Mouse (Mus musculus) kidney, embryonic 16.5 days (tissue): ENCODE measurements around the gene RPS10-NUDT3. TPM values are rescaled to one million over a fixed set of nuclear protein-coding genes. Genes with fewer than 3 reads are reported as not detected.
A peak's percentile ranks its signal among the peaks of the same experiment; 100 is the strongest.

Experiments
- ATAC-seq: fragments of 200-750 bp; cut with Nextera tagmentation; 2 replicates; pipeline ENCODE4 v1.8.0; 2017; ENCODE audit warnings: moderate TSS enrichment; ENCODE audit not compliant: low FRiP score, low TSS enrichment
- H3K27ac ChIP-seq: fragments of 300-500 bp; sonication (generic); 2 replicates; pipeline ENCODE4 v1.5.1; 2014; ENCODE audit warnings: low read length
- H3K27me3 ChIP-seq: fragments of 300-500 bp; sonication (generic); 2 replicates; pipeline ENCODE4 v1.6.1; 2014; ENCODE audit warnings: low read length, control low read depth, mixed read lengths; ENCODE audit not compliant: insufficient read depth
- H3K36me3 ChIP-seq: fragments of 300-500 bp; sonication (generic); 2 replicates; pipeline ENCODE4 v1.6.1; 2014; ENCODE audit warnings: low read length, control low read depth, mixed read lengths; ENCODE audit not compliant: insufficient read depth
- H3K4me1 ChIP-seq: fragments of 300-500 bp; sonication (generic); 2 replicates; pipeline ENCODE4 v1.6.1; 2014; ENCODE audit warnings: low read length, control low read depth, mixed read lengths; ENCODE audit not compliant: insufficient read depth
- H3K4me2 ChIP-seq: fragments of 300-500 bp; sonication (generic); replicated peaks from 2 replicates; pipeline ENCODE4 v1.6.1; 2014; ENCODE audit warnings: low read depth, low read length
- H3K4me3 ChIP-seq: fragments of 300-500 bp; sonication (generic); 2 replicates; pipeline ENCODE4 v1.5.1; 2014; ENCODE audit warnings: mild to moderate bottlenecking, low read length
- H3K9ac ChIP-seq: fragments of 300-500 bp; sonication (generic); replicated peaks from 2 replicates; pipeline ENCODE4 v1.6.1; 2014; ENCODE audit warnings: low read length
- H3K9me3 ChIP-seq: fragments of 300-500 bp; sonication (generic); 2 replicates; pipeline ENCODE4 v1.6.1; 2016; ENCODE audit warnings: low read length, control low read depth
- WGBS: fragments of 180-500 bp; shearing (Covaris S2); extraction: QIAGEN DNeasy Blood & Tissue Kit; methylation state at CpG from one replicate; pipeline ENCODE4 v1.1.7; 2014; 5-methylcytosine and 5-hydroxymethylcytosine counted together
- polyA plus RNA-seq: library from polyadenylated mRNA; unstranded; fragments of >200 nt; fragmentation: Nextera tagmentation; extraction: Ambion mirVana; gene quantifications from 2 replicates; pipeline ENCODE4 v1.2.1, GENCODE M21; 2015

RPS10-NUDT3 gene
- not detected in 2 replicates for polyA plus RNA-seq

DNA sequence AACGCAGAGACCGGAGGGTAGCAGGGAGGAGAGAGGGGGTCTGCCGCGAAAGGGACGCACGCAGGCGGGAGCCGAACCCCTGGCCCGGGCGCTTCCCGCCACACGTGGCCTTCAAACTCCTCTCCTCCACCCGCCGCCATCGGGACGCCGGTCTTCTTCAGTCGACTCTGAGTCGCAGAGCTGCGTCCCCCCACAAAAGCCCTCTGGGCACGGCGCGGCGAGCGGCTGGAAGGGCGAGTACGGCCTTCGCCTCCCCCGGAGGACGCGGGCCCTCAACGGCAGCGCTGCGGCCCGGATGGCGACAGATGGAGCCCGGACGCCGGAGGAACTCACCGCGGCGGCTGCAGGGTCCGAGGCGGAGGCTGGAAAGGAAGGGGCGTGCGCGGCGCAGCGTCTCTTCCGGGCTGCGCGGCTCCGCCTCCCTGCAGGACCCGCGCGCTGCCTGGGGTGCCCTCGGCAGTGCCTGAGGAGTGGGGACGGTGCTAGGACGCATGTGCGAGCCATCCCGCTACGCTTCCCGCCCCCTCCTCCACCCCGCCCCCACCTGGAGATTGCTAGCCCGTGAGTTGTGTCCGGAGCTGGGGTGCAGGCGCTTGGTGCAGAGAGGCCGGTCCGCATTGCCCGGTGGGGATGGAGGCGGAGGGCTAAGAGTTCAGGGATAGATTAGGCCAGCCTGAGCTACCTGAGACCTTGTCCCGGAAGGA lies at the start of gene RPS10-NUDT3:
Gene RPS10-NUDT3 (minus strand): TSS at position 352 of the 704 bp plus-strand sequence.
- under 1% methylated on average over 61 of the region's 72 CpGs for WGBS
- Histone ChIP-seq H3K9ac (peak within 1 kb of the TSS; percentile 95), H3K4me2 (peak within 1 kb of the TSS; percentile 74), H3K4me1 (peaks cover 38% of the 10 kb centered on the region), H3K27ac (peak within 1 kb of the TSS; percentile 88), H3K27me3 (no peaks in the 10 kb centered on the region), H3K9me3 (no peaks in the 10 kb centered on the region), H3K4me3 (peak within 1 kb of the TSS; percentile 98), H3K36me3 (peaks cover 39% of the 10 kb centered on the region)
- peak; percentile 98 for ATAC-seq

DNA sequence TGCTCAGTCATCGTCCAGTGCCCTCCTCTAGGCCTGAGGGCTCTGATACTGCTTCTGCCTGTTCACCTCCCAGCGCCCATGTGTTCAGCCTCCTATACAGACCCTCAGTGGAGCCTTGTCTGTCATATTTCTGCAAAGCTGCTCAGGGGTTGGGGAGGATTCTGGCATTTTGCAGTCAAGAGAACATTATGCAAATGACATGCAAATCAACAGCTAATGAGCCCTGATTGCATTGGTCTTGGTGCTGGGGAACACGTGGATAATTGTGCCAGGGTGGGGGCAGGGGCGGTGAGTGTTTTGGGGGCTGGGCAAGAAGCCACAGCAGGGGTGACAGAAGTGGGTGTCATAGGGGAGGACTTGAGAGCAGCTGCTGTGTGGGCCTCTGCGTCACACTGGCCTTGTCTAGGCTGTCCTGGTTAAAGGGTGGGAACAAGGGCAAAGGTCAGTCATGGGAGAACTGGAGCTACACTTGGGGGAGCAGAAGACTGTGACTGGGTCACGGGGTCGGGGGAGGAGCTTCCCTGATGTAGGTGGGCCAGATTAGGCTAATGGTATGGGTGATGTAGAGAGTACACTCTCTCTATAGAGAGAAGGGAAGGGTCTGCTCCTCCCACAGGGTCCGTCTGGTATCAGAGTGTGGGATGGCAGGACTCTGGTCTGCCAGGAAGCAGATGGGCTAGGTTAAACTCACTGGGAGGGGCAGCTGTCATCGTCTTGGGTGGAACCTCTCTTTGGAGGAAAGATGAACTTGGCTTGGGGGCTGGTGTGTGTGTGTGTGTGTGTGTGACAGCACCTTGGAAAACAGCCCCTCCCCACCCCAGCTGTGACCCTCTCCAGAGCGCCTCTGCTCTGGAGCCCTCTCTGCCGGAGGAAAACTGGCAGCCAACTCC lies 44.1 kb upstream of the RPS10-NUDT3 start:
- ATAC-seq: peak; percentile 63
- no peaks in the 10 kb centered on the region for H3K9me3 ChIP-seq
- no peaks in the 10 kb centered on the region for H3K36me3 ChIP-seq
- WGBS: 28% methylated on average over 11 of the region's 11 CpGs
- H3K4me1 ChIP-seq: peaks cover 6% of the 10 kb centered on the region
- H3K4me2 ChIP-seq: no peak overlapping the region
- no peak overlapping the region for H3K9ac ChIP-seq
- H3K27me3 ChIP-seq: peaks cover 5% of the 10 kb centered on the region; the same call in 1 of the 2 replicates
- no peak overlapping the region for H3K27ac ChIP-seq
- H3K4me3 ChIP-seq: no peak overlapping the region

DNA sequence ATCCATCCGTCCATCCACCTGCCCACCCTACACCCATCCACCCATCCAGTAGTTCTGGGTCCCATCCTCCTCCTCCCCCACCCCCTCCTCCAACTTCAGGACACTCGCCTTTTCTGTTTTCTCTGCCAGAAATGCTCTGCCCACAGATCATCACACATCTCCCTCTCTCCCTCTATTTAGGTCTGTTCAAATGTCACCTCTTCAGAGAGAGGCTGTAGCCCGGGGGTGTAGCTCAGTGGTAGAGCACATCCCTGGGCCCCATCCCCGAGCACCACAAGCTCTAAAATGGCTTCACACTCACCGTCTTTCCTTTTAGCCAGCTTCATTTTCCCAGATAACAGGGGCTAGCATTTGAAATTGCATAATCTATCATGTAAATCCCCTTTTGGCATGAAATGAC lies 42.7 kb upstream of the RPS10-NUDT3 start:
- no peaks in the 10 kb centered on the region for H3K27me3 ChIP-seq
- peaks cover 6% of the 10 kb centered on the region for H3K4me1 ChIP-seq
- H3K9ac ChIP-seq: no peak overlapping the region
- no peak overlapping the region for H3K4me3 ChIP-seq
- WGBS: 82% methylated on average over 5 of the region's 5 CpGs
- H3K27ac ChIP-seq: no peak overlapping the region
- H3K9me3 ChIP-seq: no peaks in the 10 kb centered on the region
- no peaks in the 10 kb centered on the region for H3K36me3 ChIP-seq
- no peak for ATAC-seq
- no peak overlapping the region for H3K4me2 ChIP-seq

DNA sequence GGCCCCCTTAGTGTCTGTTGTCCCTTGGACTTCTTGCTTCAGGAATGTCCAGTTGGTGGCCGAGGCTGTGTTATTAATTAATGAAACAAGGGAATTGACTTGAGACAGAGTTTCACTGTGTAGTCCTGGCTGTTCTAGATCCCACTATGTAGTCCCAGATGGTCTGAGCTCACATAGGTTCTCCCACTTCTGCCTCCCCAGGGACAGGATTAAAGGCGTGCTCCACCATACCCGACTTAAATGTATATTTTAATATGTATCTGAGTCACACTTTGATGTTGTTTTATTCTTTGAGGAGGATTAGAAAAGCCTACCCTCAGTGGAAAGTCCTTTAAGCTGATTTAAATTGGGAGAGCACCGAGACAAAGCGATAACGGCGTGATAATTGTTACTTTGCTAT lies 41.2 kb upstream of the RPS10-NUDT3 start:
- 77% methylated on average over 7 of the region's 7 CpGs for WGBS
- Histone ChIP-seq H3K9me3 (no peaks in the 10 kb centered on the region), H3K9ac (no peak overlapping the region), H3K36me3 (no peaks in the 10 kb centered on the region), H3K27me3 (no peaks in the 10 kb centered on the region), H3K4me2 (no peak overlapping the region), H3K4me3 (no peak overlapping the region), H3K4me1 (peaks cover 6% of the 10 kb centered on the region), H3K27ac (no peak overlapping the region)
- ATAC-seq: no peak

DNA sequence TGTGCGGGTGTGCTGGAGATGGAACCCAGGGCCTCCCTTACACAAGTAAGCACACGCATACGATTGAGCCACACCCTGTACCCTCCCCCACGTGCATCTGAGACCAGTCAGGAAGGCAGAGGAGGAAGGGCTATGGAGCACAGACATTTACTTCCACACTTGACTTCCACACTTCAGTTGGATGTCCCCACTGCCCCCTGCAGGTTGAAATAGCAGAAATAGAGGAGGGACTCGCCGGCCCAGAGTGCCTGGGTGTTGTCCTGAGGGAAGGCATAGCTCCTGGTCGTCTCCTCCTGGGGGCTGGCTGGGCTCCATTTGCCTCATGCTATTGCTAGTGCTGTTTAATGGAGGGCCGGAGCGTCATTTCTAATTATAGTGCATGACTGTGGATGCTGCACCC lies 40.4 kb upstream of the RPS10-NUDT3 start:
- Histone ChIP-seq H3K27ac (no peak overlapping the region), H3K4me2 (no peak overlapping the region), H3K9me3 (no peaks in the 10 kb centered on the region), H3K9ac (no peak overlapping the region), H3K36me3 (no peaks in the 10 kb centered on the region), H3K4me3 (no peak overlapping the region), H3K4me1 (peaks cover 6% of the 10 kb centered on the region), H3K27me3 (no peaks in the 10 kb centered on the region)
- 53% methylated on average over 9 of the region's 9 CpGs for WGBS
- ATAC-seq: no peak

DNA sequence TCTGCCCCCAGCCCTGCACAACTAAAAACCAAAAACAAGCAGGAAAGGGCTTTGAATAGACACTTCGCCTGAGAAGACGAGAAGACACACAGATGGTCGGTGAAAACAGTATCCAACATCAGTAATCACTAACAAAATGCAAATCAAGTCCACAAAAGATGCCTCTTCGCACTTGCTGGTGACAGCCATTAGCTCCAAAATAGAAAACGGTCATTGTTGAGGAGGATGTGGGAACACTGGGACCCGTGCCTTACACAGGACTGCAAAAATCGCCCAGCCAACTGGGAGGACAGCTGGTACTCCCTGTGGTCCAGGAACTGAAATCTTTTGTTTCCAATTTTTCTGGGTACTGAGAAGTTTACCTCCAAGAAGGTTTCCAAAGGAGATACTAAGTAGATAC lies 38.9 kb upstream of the RPS10-NUDT3 start:
- ATAC-seq: no peak
- 84% methylated on average over 7 of the region's 7 CpGs for WGBS
- H3K4me3 ChIP-seq: no peak overlapping the region

DNA sequence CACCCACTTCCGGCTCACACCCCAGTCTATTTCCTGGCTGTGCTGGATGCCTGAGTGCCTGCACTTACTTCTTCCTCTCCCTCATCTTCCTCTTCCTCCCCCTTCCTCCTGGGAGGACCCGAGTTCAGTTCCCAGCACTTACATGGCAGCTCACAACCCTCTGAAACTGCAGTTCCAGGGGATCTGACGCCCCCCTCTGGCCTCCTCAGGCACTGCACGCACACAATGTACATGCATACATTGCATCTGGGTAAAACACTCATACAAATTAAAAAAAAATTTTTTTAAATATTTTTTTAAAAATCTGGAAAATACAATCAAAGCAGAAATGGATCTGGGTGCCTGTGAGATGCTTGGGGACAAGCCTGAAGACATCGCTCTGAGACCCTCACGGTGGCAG lies 36.7 kb upstream of the RPS10-NUDT3 start:
- Histone ChIP-seq H3K9ac (no peak overlapping the region), H3K4me1 (no peaks in the 10 kb centered on the region), H3K27me3 (no peaks in the 10 kb centered on the region), H3K9me3 (no peaks in the 10 kb centered on the region), H3K4me3 (no peak overlapping the region), H3K27ac (no peak overlapping the region), H3K4me2 (no peak overlapping the region), H3K36me3 (no peaks in the 10 kb centered on the region)
- 82% methylated on average over 6 of the region's 6 CpGs for WGBS
- ATAC-seq: no peak

More for the DNA sequence above, 38.9 kb upstream of the RPS10-NUDT3 start:
- Histone ChIP-seq H3K4me2 (no peak overlapping the region), H3K9ac (no peak overlapping the region), H3K9me3 (no peaks in the 10 kb centered on the region), H3K27me3 (no peaks in the 10 kb centered on the region), H3K36me3 (no peaks in the 10 kb centered on the region), H3K4me1 (peaks cover 2% of the 10 kb centered on the region), H3K27ac (no peak overlapping the region)

DNA sequence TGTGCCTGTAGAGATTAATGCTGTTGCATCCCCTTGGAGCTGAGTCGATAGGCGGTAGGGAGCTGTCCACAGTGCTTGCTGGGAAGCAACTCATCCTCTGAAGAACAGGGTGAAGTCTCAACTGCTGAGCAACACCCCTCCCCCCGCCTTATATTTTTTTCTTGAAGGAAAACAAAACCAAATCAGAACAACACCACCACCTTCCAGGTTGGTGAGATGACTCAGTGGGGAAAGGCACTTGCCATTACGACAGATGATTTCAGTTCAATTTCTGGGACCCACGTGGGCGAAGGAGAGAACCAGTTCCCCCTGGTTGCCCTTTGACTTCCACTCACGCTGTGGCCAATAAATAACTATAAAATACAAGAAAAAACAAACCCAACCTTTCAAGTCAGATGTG lies 23.7 kb upstream of the RPS10-NUDT3 start:
- Histone ChIP-seq H3K27me3 (peaks cover 31% of the 10 kb centered on the region), H3K4me1 (peaks cover 14% of the 10 kb centered on the region), H3K4me3 (no peak overlapping the region), H3K36me3 (no peaks in the 10 kb centered on the region), H3K9me3 (no peaks in the 10 kb centered on the region), H3K27ac (no peak overlapping the region), H3K9ac (no peak overlapping the region), H3K4me2 (no peak overlapping the region)
- ATAC-seq: no peak
- 54% methylated on average over 7 of the region's 7 CpGs for WGBS

DNA sequence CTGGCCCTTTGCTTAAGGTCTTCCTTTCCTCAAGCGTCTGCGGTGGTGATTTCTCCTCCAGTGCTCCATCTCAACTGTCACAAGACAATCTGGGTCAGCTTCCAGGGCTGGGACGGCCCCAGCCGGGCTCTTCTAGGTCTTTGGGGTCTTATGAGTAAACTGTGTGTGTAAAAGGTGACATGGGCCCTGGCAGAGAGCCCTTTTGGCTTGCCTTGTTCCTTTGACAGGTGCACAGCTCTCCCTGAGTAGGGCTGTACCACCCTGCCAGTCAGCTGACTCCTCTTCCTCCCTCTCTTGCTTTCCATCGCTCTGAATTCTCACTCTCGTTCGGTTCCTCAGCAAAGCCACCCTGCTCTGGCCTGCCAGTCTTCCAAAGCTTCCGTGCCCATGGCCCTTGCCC lies 22.1 kb upstream of the RPS10-NUDT3 start:
- Histone ChIP-seq H3K4me1 (peaks cover 14% of the 10 kb centered on the region), H3K27ac (no peak overlapping the region), H3K4me2 (no peak overlapping the region), H3K9me3 (no peaks in the 10 kb centered on the region), H3K36me3 (no peaks in the 10 kb centered on the region), H3K27me3 (peaks cover 31% of the 10 kb centered on the region), H3K4me3 (no peak overlapping the region), H3K9ac (no peak overlapping the region)
- no peak for ATAC-seq
- WGBS: 68% methylated on average over 8 of the region's 8 CpGs

DNA sequence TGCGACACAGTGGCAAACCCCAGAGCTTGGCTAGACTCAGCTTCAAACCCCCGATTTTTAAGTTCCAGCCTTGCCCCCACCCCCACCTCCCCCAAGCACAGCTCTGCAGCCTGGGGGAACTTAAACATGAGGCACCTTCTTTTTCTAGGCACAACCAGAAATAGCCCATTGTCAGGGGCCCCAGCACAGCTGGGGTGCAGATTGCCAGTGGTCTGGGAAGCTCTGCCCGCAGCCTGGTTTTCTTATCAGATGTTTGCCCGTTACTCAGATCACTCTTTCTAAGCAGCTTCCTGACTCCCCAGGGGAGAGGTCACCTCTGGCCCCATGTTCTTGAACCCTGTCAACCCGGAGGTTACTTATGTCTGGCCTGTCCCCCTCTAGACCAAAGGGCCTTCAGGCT lies 21.4 kb upstream of the RPS10-NUDT3 start:
- H3K9me3 ChIP-seq: no peaks in the 10 kb centered on the region
- peak overlapping the region; percentile 52; the same call in 1 of the 2 replicates for H3K4me3 ChIP-seq
- ATAC-seq: no peak
- no peak overlapping the region for H3K27ac ChIP-seq
- H3K4me1 ChIP-seq: peaks cover 14% of the 10 kb centered on the region
- H3K36me3 ChIP-seq: no peaks in the 10 kb centered on the region
- 0 out of 2 replicates have a peak overlapping the region, but pooled peaks have one; percentile 88 for H3K4me2 ChIP-seq
- H3K9ac ChIP-seq: no peak overlapping the region
- 15% methylated on average over 5 of the region's 5 CpGs for WGBS
- H3K27me3 ChIP-seq: peaks cover 31% of the 10 kb centered on the region
